Mouse (Mus musculus): ENCODE data around the gene Ackr2.

Ackr2 gene

DNA sequence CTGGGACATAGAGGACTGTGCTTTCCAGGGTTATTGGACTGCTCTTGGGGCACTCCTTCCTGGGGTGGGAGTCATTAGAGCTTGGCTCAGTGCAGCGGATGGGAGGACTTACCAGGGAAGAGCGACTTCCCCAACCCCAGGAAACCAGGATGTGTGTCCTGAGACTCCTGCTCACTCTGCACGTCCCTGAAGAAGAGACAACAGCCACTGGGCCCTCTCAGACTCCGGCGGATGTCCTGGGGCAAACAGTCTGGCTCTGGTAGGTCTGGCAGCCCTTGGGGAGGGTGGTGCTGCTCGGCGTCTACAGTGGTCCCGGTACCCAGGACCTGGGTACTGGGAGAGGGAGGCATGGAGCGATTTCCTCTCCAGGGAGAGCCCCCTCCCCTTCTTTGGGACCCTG, at the start of gene Ackr2:
Gene Ackr2 (plus strand): TSS at position 111 of the 400 bp plus-strand sequence.
- DNase-seq (ENCODE audit: low spot score): no peak

DNA sequence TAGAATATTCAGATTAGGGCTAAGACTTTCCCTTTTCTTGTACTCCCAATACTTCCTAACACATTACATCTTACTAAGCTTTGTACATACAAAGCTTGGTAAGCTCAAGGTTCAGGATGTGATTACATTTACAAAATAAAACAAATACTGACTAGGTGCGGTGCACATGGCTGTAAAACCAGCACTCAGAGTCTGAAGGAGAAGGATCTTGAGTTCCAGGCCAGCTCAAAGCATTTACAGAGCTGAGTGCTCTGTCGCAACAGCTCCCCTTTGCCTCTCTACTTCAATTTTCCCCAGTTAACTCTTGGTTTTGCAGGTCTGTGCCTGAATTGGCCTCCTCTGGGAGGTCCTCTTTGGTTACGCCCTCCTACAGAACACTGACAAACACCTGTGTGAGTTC, 43.9 kb upstream of the Ackr2 start:
- DNase-seq (ENCODE audit: low spot score): no peak

DNA sequence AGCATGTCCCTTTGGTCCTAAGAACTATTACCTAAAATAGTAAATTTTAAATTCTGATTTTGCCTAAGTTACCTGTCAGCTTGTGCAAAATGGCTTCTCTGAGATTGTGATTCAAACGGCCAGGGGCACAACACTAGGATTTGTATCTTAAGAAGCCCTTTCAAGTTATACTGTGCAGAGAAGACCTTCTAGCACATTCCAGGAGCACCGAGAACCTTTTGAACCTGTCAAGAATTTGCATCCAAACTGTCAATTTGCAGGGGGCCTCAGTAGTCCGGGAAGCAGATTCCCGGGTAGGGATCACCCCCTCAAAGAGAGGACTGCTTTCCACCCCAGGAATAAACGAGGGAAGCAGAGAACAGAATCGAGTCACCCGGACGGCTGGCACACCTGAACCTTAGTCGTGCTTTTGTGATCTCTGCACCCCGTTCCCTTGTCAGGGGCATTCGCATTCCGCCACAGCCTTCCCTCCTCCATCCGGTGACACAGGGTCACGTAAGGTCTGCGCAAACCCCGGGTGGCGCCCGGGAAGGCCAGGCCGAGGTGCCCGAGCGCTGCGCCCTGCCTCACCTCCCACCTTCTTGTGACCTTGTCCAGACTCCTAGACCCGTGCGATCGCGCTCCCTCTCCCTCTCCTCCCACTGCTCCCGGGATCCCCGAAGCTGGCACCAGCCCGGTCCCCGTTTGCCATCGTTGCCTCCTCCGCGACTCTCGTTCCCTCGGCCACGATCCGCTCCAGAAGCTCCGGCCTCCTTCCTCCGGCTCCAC, 41.3 kb upstream of the Ackr2 start:
- DNase-seq (ENCODE audit: low spot score): no peak

DNA sequence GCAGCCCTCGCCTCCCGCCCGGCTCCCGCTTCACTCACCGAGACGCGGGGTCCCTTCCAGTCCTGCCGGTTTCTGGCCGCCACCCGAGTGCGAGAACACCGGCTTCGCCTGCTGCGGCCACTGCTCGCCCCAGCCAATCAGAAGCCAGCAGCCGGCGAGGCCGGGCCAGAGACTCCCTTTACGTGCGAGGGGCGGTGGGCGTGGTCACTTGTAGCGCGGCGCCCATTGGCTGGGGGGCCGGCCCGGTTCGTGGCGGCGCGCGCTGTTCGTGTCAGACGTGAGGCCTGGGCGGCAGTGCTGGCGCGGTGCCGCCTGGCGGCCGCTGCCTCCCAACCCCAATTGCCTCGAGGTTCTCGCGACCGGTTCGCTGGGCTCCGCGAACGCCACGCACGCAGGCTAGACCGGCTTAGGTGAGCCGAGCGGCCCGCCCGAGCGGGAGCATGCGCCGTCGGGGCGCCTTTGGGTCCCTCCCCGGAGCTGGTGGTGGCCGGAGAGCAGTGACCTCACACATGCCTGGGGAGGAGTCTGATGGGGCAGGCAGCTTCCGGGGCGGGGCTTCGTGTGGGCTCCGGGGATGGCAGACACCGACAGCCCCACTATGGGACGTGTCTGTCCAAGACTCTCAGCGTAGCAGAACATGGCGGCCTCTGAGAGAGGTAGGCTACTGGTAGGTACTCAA, 40.5 kb upstream of the Ackr2 start:
- DNase-seq (ENCODE audit: low spot score): peak; percentile 97

DNA sequence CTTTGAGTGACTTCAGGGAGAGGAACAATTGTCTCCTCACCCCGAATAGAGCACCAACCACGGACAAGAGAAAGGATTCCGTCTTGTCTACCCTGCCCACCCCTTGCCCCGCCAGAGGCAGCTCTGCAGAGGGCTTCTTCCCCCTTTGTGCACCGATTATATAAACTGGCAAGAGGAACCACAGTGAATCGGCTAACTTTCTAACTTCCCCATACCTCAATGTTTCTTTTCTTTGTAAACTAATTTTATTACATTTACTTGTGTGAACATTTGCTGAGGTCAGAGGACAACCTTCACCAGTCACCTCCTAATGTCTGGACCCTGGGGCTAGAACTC, 40.0 kb upstream of the Ackr2 start, which contains the start of gene Higd1a:
Gene Higd1a (minus strand): TSS at position 210 of the 336 bp plus-strand sequence.
- DNase-seq (ENCODE audit: low spot score): no peak

DNA sequence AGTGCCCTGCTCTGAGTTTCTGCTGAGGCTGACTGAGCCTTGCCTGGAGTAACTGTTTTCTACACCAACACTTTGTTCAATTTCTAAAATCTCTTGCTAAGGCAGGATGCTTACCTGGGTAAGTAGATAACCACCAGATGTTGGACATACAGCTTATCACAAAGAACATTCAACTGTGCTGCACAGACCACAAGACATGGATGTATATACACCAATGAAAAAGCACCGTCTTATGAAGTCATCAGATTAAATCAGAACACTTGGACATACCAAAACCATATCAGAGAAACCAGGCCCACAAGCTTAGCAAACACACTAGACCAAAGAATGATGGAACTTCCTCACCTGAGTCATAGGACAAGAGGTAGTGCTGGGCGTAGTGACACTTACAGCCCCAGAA, 38.8 kb upstream of the Ackr2 start:
- DNase-seq (ENCODE audit: low spot score): no peak

DNA sequence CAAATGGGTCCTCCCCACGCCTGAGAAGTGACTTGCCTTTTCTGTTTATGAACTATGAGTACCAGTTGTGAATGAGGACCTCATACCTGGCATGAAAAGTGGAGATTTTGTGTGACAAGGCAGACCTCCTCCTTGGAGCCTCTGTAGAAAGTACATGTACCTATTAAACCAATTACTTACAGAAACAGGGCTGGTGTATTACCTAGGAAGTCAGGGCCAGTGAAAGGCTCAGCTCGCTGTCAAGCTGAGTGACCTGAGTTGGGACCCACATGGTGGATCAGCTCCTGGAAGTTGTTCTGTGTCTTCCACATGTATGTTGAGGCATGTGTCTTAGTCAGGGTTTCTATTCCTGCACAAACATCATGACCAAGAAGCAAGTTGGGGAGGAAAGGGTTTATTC, 37.2 kb upstream of the Ackr2 start:
- DNase-seq (ENCODE audit: low spot score): no peak

DNA sequence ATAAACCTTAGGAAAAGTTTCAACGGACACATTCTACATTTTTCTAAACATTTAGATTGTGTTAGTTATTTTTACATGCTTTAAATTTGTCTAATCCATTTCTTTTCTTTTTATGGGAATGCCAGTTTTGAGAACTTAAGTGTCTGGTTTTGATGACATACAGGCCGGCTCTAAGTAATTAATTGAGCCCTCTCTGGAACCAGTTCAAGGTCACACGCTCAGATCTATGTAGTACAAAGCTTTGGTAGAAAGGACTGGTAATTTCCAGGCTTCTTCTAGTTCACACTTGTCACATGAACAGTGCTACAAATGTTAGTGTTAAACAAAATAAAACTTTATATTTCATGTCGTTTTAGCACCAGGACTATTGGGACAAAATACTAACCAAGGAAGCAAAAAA, 33.3 kb upstream of the Ackr2 start:
- no peak for DNase-seq (ENCODE audit: low spot score)

DNA sequence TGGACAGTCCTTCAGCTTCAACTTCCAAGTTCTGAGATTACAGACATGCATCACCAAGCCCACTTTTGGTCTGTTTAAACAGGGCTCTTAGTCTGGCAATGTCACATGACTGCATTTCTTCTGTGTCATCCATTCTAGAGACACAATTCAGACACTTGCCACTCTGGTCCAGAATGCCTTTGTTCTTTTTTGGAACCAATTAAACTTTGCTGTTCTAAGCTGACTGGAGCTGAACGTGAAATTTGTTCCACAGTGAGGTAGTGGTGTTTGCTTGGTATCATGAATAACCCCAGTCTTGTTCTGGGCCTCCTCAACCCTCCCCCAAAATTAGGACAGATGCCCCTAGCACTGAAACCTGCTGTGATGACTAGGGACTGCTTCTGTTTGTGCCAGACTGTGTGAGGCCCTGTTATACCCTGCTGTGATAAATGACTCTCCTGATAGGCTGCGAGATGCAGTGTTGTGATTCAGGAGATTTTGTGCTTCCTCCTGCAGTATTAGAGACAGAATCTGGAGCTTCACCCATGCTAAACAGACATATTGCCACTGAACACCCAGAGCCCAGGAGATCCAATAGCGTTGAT, 32.6 kb upstream of the Ackr2 start:
- DNase-seq (ENCODE audit: low spot score): no peak

DNA sequence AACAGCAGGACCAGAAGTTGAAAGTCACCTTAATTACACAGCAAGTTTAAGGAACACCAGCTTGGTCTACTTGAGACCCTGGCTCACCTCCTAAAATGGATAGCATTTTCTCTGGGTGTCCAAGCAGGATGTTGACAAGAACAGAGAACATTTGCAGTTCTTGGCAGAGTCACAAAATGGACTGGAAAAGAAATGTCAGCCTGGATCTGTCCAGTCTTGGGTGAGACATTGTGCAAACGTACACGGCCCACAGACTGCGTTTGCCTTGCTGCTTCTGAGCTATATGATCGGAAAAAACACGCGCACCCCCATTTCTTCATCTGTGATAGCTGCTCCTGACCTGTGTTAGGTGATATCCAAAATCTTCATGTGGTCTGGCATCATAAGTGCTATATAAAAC, 30.5 kb upstream of the Ackr2 start:
- no peak for DNase-seq (ENCODE audit: low spot score)

DNA sequence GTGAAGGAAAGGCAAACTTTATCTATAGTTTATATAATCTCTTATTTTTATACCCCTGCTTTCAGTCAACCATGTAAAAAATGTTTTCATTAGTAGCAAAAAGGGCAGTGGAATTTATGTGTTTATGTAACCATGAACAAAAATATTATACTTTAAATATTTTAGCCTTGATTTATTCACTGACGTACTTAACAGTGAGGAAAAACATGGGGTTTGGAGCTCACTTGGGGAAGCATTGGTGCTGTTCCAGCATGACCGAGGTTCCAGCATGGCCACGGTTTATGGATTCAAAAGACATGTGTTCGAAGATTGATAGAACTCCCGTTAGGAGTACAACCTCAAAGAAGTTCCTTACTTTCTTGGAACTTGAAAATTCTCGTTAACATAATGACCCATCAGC, 29.9 kb upstream of the Ackr2 start:
- DNase-seq (ENCODE audit: low spot score): no peak

DNA sequence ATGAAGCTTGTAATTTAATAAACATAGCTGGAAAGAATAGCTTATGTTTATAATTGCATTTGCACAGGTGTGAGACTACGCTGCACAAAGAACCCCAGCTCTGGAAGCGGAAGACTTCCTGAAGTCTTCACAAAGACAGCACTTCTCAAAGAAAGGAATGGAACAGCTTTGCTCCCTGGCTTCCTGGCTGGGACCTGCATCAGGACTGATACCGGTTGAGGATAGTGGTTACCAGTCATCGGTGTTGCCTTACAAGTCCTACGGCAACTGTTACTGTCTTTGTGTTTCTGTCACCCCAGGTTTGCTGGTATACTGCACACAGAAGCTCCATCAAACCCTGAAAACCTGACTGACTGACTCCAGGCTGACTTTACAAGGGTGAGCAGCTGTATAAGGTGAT, 28.7 kb upstream of the Ackr2 start:
- no peak for DNase-seq (ENCODE audit: low spot score)

DNA sequence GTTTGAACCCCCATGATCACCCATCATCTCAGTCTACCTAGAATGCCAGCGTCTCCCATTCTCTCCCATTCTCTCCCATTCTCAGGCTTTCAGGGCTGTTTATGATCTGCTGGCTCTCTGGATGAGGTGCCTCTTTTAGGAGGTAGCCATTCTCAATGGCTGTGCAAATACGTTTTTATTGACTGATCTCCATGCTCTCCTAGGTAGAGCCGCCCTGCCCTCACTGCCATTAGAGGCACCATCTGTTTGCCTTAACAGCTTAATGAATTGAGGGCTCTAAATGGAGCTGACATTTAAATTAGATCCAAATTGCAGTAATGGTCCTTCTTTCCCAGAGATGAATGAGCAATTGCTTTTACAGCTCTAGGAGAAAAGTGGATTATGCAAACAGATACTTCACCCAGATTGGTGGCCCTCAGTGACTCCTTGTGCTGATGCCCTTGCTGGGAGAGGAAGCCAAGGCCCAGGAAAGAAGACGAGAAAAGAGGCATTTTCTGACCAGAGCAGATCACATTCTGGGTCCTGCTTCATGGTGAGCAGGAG, 28.1 kb upstream of the Ackr2 start:
- no peak for DNase-seq (ENCODE audit: low spot score)

DNA sequence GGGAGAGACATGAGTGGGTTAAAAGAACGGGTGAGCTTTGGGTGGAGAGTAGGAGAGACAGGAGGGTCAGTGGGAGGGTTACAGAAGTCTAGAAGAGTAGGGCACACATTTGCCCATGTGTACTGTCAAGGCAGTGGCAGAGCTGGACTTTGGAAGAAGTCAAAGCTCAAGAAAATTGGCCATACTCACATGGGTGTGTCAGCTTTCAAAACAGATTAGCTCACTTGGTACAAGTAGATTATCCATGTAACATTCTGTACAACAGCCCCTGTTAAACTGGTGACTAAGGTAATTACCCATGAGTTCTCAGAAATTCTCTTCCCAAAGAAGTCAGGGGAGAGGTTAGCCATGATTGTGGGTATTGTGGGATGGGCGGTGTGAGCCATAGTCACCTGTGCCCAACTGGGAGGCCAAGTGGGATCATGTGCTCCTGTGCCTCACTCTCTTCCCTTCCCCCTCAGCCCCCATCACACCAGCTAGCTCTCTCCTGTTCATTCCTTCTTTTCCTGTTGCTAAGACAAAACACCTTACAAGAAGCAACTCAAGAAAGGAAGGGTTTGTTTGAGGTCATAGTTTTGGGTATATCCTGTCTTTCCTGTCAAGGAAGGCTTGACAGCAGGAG, 26.0 kb upstream of the Ackr2 start:
- no peak for DNase-seq (ENCODE audit: low spot score)

DNA sequence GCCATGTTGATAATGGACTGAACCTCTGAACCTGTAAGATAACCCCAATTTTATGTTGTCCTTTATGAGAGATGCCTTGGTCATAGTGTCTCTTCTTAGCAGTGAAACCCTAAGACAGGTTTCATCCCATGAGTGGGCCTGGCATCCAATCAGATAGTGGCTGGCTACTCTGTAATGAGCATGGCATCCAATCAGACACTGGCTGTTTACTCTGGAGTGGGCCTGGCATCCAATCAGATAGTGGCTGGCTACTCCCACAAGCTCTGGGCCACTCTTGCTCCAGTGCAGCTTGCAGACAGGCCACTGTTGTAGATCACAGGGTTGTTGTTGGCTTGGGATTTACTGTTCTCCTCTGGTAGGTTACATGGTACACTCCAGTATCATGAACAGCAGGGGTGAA, 24.6 kb upstream of the Ackr2 start:
- no peak for DNase-seq (ENCODE audit: low spot score)

DNA sequence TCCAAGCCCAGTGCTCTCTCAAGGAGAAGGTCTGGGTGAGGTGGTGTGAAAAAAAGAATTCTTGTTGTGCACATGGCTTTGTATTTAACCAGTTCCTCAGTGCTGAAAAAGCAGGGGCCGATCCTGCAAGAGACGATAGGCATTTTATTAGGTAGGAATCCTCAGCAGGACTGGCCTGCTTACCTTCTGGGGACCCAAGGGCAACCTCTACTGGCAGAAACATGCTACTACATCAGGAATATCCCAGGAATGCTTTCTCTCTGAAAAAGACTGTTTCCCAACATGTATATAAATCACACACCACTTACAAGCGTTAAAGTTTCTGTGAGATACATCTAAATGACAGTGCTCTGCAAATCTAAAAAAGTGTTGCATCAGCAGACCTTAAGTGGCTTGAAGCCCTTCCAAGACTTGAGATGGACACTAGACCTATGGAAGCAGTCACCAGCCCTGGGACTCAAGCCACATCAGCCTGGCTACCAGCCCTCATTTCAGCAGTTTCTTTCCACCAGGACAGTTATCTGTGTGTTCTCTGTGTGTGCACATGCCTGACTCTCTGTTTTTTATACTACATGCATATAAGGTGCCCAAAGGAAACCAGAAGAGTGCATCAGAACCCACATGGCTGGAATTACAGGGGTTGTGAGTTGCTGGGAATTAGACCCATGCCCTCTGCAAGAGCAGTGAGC, 21.0 kb upstream of the Ackr2 start:
- peak; percentile 50 for DNase-seq (ENCODE audit: low spot score)

DNA sequence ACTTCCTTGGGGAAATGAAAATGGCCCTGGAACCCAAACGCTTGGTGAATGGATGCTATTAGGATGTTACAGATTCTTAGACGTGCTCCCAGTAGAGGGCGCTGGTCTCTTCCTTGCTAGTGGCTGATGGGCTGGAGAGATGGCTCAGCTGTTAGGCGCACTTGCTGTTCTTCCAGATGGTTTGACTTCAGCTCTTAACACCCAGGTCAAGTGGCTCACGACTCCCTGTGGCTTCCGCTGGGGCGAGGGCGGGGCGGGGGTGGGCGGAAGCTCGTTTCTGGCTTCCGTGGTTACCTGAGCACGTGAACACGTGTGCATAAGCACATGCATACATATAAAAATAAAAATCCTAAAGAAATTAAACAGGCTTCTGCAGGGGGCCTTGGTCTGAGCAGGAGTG, 17.3 kb upstream of the Ackr2 start:
- no peak for DNase-seq (ENCODE audit: low spot score)

DNA sequence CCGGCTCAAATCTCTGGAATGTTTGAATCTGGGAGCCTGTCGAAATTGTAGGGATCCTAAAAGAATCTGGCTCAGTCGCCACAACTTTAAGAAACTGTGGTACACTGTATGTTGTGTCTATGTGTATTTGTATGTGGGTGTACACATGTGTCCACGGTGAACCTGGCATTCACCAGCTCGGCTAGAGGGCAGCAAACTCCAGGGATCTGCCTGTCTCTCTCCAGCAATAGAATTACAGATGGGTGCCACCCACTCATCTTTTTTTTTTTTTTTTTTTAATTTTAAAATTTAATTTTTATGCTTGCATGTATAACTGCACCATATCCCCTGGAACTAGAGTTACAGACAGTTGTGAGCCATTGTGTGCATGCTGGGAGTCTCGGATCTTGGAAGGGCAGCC, 16.9 kb upstream of the Ackr2 start:
- DNase-seq (ENCODE audit: low spot score): no peak

DNA sequence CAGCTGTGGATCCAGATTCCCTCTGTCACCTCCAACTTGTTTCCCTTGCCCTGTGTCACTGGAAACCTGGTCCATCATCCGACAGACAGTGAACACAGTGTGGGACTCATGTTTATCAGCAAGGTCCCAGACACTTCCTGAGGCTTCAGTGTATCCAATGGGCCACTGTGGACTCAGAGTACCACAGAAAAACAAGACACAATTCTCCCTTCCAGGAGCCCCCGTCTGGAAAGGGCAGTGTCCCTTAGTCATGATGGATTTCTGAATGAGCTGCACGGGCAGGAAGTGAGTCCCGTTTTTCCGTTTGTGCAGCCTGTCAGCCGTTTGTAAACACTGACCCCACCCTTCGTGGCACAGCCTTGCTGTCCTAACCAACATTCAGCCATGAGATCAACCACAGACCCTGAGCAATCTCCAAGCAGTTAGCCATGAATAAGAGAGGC, 16.1 kb upstream of the Ackr2 start:
- DNase-seq (ENCODE audit: low spot score): no peak

DNA sequence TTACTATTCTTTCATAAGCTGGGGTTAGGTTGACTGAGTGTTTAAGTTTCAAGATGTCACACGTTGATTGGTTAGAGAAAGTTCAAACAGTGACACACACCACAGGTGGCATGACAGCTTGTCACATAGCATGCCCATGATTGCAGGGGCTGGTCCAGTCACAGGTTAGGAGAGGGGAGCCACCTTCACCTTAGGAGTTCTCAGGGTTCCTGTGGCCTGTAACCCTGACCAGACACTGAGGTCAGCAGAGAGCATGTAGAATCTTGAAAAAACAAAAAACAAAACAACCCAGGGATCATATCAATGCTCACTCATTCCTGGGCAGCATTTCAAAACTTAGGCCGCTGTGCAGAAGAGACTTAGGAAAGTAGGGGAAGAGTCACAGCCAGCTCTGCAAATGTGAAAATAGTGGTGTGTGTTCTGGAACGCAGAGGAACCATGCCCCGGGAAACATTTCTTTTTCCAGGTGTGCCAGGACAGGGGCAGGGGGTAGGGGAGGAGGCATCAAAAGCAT, 8.2 kb upstream of the Ackr2 start:
- DNase-seq (ENCODE audit: low spot score): no peak

DNA sequence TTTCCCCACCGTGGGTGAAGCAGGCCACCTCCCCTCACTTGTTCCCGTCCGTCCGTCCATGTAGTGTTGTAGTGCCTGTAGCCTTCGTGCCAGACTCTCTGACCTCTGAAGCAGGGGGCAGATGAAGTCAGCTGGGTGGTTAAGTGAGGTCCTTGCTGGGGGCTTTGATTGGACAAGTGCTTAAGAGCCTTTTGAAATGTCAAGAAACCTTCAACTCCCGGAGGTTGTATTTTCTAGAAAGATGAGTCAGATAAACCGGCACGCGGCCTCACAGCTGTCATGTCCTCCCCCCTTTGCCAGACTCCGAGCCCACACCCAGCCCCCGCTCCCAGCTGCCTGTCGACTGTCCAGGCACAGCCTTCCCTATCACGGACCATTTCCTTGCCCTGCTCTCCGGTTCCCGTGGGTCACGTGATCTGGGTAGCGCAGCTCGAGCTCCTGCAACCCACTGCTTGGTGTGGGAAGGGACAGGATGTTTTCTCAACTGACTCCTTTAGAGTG, 7.7 kb upstream of the Ackr2 start:
- peak; percentile 53 for DNase-seq (ENCODE audit: low spot score)

DNA sequence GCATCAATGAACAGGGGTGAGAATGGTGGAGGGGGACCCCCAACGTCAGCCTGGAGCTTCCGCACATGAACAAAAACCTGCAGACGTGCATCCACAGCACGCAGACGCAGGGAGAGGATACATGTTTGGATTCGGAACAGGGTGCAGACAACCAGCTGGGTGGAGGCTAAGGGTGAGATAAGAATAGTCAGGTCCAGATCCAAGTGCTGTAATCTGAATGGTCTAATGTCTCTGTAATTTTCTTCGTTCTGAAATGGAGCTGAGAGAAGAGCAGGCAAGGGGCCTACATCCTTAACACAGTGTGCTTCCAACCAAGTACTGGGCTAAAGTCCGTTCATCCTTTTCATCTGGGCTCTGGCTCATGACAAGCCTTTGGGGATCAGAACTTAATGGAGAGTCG, 6.9 kb upstream of the Ackr2 start:
- no peak for DNase-seq (ENCODE audit: low spot score)
